Mouse (Mus musculus) kidney, embryonic 15.5 days (tissue): ENCODE data around the gene Htatsf1. TPM values are rescaled to one million over a fixed set of nuclear protein-coding genes. Genes with fewer than 3 reads are reported as not detected.

Source experiments
- ATAC-seq: fragments of 200-750 bp; cut with Nextera tagmentation; replicated peaks from 2 replicates; pipeline ENCODE4 v1.8.0; 2017; ENCODE audit warnings: moderate TSS enrichment; ENCODE audit not compliant: low FRiP score
- H3K27ac ChIP-seq: fragments of 300-500 bp; sonication (generic); 2 replicates; pipeline ENCODE4 v1.5.1; 2015; ENCODE audit warnings: mild to moderate bottlenecking, inconsistent platforms
- H3K27me3 ChIP-seq: fragments of 300-500 bp; sonication (generic); 2 replicates; pipeline ENCODE4 v1.6.1; 2015; ENCODE audit warnings: inconsistent platforms
- H3K36me3 ChIP-seq: fragments of 300-500 bp; sonication (generic); 2 replicates; pipeline ENCODE4 v1.6.1; 2015; ENCODE audit warnings: inconsistent platforms
- H3K4me1 ChIP-seq: fragments of 300-500 bp; sonication (generic); 2 replicates; pipeline ENCODE4 v1.6.1; 2015; ENCODE audit warnings: inconsistent platforms
- H3K4me2 ChIP-seq: fragments of 300-500 bp; sonication (generic); 2 replicates; pipeline ENCODE4 v1.6.1; 2015; ENCODE audit warnings: moderate library complexity, mild to moderate bottlenecking, inconsistent platforms
- H3K4me3 ChIP-seq: fragments of 300-500 bp; sonication (generic); replicated peaks from 2 replicates; pipeline ENCODE4 v1.5.1; 2015; ENCODE audit warnings: mild to moderate bottlenecking, inconsistent platforms
- H3K9ac ChIP-seq: fragments of 300-500 bp; sonication (generic); 2 replicates; pipeline ENCODE4 v1.6.1; 2015; ENCODE audit warnings: mild to moderate bottlenecking, inconsistent platforms
- H3K9me3 ChIP-seq: fragments of 300-500 bp; sonication (generic); replicated peaks from 2 replicates; pipeline ENCODE4 v1.6.1; 2016; ENCODE audit warnings: inconsistent platforms
- WGBS: fragments of 180-500 bp; shearing (Covaris S2); methylation state at CpG from one replicate; pipeline ENCODE4 v1.1.7; 2015; ENCODE audit warnings: mixed read lengths; 5-methylcytosine and 5-hydroxymethylcytosine counted together
- polyA plus RNA-seq: library from polyadenylated mRNA; unstranded; fragments of >200 nt; fragmentation: Nextera tagmentation; extraction: Ambion mirVana; gene quantifications from 2 replicates; pipeline ENCODE4 v1.2.1, GENCODE M21; 2015

The Htatsf1 gene
- 70.3 and 70.5 TPM in 2 replicates for polyA plus RNA-seq

- Histone ChIP-seq H3K27me3 (no peaks in the 10 kb centered on the region), H3K27ac (peak within 1 kb of the TSS; percentile 97), H3K36me3 (peaks cover 17% of the 10 kb centered on the region; the same call in 1 of the 2 replicates), H3K4me1 (no peaks in the 10 kb centered on the region), H3K4me3 (peak within 1 kb of the TSS; percentile 62), H3K9me3 (no peaks in the 10 kb centered on the region), H3K9ac (peak within 1 kb of the TSS; percentile 59), H3K4me2 (peak within 1 kb of the TSS; percentile 58)
- ATAC-seq, result peak; percentile 98
- 26% methylated on average over 84 of the region's 85 CpGs for WGBS
These were observed at the start of gene Htatsf1 for GRCm38 (mm10) chrX:57053174-57053992. Gene Htatsf1 (plus strand): TSS chrX:57053583.

- WGBS, result 75% methylated on average over 2 of the region's 2 CpGs
- no peak overlapping the region for H3K4me2 ChIP-seq
- no peak overlapping the region for H3K4me3 ChIP-seq
- H3K9ac ChIP-seq, result no peak overlapping the region
- no peaks in the 10 kb centered on the region for H3K9me3 ChIP-seq
- H3K36me3 ChIP-seq, result no peaks in the 10 kb centered on the region
- no peak for ATAC-seq
- no peaks in the 10 kb centered on the region for H3K27me3 ChIP-seq
- no peak overlapping the region for H3K27ac ChIP-seq
- no peaks in the 10 kb centered on the region for H3K4me1 ChIP-seq
These were observed 40.5 kb upstream of the Htatsf1 start for GRCm38 (mm10) chrX:57012891-57013290.

GRCm38 (mm10) chrX:57042774-57043173, 10.6 kb upstream of the Htatsf1 start, which contains the start of gene Brs3:
Gene Brs3 (plus strand): TSS chrX:57043074.
- Histone ChIP-seq H3K27ac (no peak within 1 kb of the TSS), H3K9me3 (no peaks in the 10 kb centered on the region), H3K27me3 (no peaks in the 10 kb centered on the region), H3K9ac (no peak within 1 kb of the TSS), H3K4me2 (no peak within 1 kb of the TSS), H3K36me3 (no peaks in the 10 kb centered on the region), H3K4me1 (no peaks in the 10 kb centered on the region), H3K4me3 (no peak within 1 kb of the TSS)
- no peak for ATAC-seq
- WGBS, result 75% methylated on average over 5 of the region's 5 CpGs

- ATAC-seq, result no peak
- Histone ChIP-seq H3K36me3 (no peaks in the 10 kb centered on the region), H3K9ac (no peak overlapping the region), H3K9me3 (no peaks in the 10 kb centered on the region), H3K4me3 (no peak overlapping the region), H3K27me3 (no peaks in the 10 kb centered on the region), H3K4me1 (no peaks in the 10 kb centered on the region), H3K27ac (no peak overlapping the region), H3K4me2 (no peak overlapping the region)
- 81% methylated on average over 6 of the region's 6 CpGs for WGBS
These were observed 9.5 kb upstream of the Htatsf1 start for GRCm38 (mm10) chrX:57043869-57044268.

- peak overlapping the region; percentile 97 for H3K27ac ChIP-seq
- H3K9me3 ChIP-seq, result no peaks in the 10 kb centered on the region
- H3K9ac ChIP-seq, result 0 out of 2 replicates have a peak overlapping the region, but pooled peaks have one; percentile 59
- peak overlapping the region; percentile 55 for H3K4me2 ChIP-seq
- peak overlapping the region; percentile 62 for H3K4me3 ChIP-seq
- H3K27me3 ChIP-seq, result no peaks in the 10 kb centered on the region
- H3K36me3 ChIP-seq, result peaks cover 17% of the 10 kb centered on the region; the same call in 1 of the 2 replicates
- WGBS, result 20% methylated on average over 4 of the region's 4 CpGs
- no peaks in the 10 kb centered on the region for H3K4me1 ChIP-seq
- peak; percentile 74; the same call in 1 of the 2 replicates for ATAC-seq
These were observed 572 bp upstream of the Htatsf1 start for GRCm38 (mm10) chrX:57052848-57053173.

- ATAC-seq, result peak; percentile 34
- Histone ChIP-seq H3K9me3 (no peaks in the 10 kb centered on the region), H3K9ac (peak overlapping the region; percentile 59), H3K4me2 (peak overlapping the region; percentile 58), H3K4me3 (peak overlapping the region; percentile 62), H3K27ac (peak overlapping the region; percentile 97), H3K27me3 (no peaks in the 10 kb centered on the region), H3K4me1 (no peaks in the 10 kb centered on the region), H3K36me3 (peaks cover 17% of the 10 kb centered on the region; the same call in 1 of the 2 replicates)
- WGBS, result 27% methylated on average over 11 of the region's 11 CpGs
These were observed 606 bp downstream of the Htatsf1 start for GRCm38 (mm10) chrX:57053993-57054385.

- Histone ChIP-seq H3K4me1 (no peaks in the 10 kb centered on the region), H3K9ac (no peak overlapping the region), H3K4me3 (no peak overlapping the region), H3K36me3 (no peaks in the 10 kb centered on the region), H3K9me3 (no peaks in the 10 kb centered on the region), H3K27me3 (no peaks in the 10 kb centered on the region), H3K27ac (no peak overlapping the region), H3K4me2 (no peak overlapping the region)
- 64% methylated on average over 5 of the region's 5 CpGs for WGBS
- no peak for ATAC-seq
These were observed 28.1 kb downstream of the Htatsf1 start for GRCm38 (mm10) chrX:57081496-57081895.

- 82% methylated on average over 4 of the region's 4 CpGs for WGBS
- H3K27me3 ChIP-seq, result no peaks in the 10 kb centered on the region
- no peak within 1 kb of the TSS for H3K4me3 ChIP-seq
- no peak within 1 kb of the TSS for H3K27ac ChIP-seq
- no peak within 1 kb of the TSS for H3K9ac ChIP-seq
- H3K9me3 ChIP-seq, result no peaks in the 10 kb centered on the region
- H3K4me2 ChIP-seq, result no peak within 1 kb of the TSS
- H3K36me3 ChIP-seq, result no peaks in the 10 kb centered on the region
- no peak for ATAC-seq
- no peaks in the 10 kb centered on the region for H3K4me1 ChIP-seq
These were observed 34.4 kb downstream of the Htatsf1 start, which contains the start of gene Vgll1 for GRCm38 (mm10) chrX:57087806-57088205. Gene Vgll1 (plus strand): TSS chrX:57088106.

- 100% methylated on average over 1 of the region's 1 CpGs for WGBS
- no peak for ATAC-seq
- Histone ChIP-seq H3K9ac (no peak overlapping the region), H3K27me3 (no peaks in the 10 kb centered on the region; the same call in 1 of the 2 replicates), H3K4me3 (no peak overlapping the region), H3K9me3 (no peaks in the 10 kb centered on the region), H3K4me2 (no peak overlapping the region), H3K27ac (no peak overlapping the region), H3K36me3 (no peaks in the 10 kb centered on the region), H3K4me1 (no peaks in the 10 kb centered on the region)
These were observed 50.0 kb downstream of the Htatsf1 start for GRCm38 (mm10) chrX:57103415-57103814.

- 90% methylated on average over 3 of the region's 3 CpGs for WGBS
- Histone ChIP-seq H3K9me3 (no peaks in the 10 kb centered on the region), H3K36me3 (no peaks in the 10 kb centered on the region), H3K4me1 (no peaks in the 10 kb centered on the region), H3K27me3 (no peaks in the 10 kb centered on the region), H3K4me3 (no peak overlapping the region), H3K4me2 (no peak overlapping the region), H3K27ac (no peak overlapping the region), H3K9ac (no peak overlapping the region)
- ATAC-seq, result no peak
These were observed 53.6 kb downstream of the Htatsf1 start for GRCm38 (mm10) chrX:57106956-57107355.
